ENCODE assay signal across 19 mouse cellular contexts in the genomic region with DNA sequence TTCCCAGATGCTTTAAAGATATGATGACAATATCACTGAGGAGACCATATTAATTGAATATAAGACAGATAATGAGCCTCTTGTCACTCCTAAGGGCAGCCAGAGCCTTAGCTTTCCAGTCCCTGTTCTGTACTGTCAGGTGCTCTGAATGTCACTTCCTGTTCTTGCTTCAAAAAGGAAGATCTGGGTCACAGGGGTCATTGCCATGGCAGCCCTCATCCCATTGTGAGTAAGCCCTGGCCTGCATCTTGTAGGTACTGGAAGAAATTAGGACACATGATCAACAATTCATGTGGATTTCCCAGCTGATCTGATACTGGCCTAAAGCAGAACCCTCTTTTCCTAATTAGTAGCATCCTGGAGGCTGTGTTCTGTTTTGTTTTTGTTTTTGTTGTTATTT.
A peak's percentile ranks its signal among the peaks of the same experiment; 100 is the strongest.
DNase-seq lines count a peak whose midpoint lies in the region; TF ChIP-seq lines count a peak whose summit lies in the region.
"Had no signal": no experiment of that assay in that cellular context is flagged by ENCODE, and none has a peak within 500 bp of the region (broad histone marks: within the 10 kb centered on the region; RNA-seq: fewer than 3 reads in every experiment).

No protein-coding gene starts in this region.

- H3K27me3 ChIP-seq in kidney, adult 2 months (replicated peaks; ENCODE audit: control insufficient read depth, insufficient read depth, low read length): no peaks in the 10 kb centered on the region
- H3K27me3 ChIP-seq: forebrain, embryonic 15.5 days; hindbrain, embryonic 12.5 days; limb, embryonic 15.5 days; liver, embryonic 15.5 days; lung, embryonic 15.5 days had no signal

- H3K27ac ChIP-seq in kidney, adult 2 months (ENCODE audit: insufficient read depth, low read depth, low read length): no peak overlapping the region
- H3K27ac ChIP-seq: embryonic facial prominence, embryonic 10.5 days; forebrain, embryonic 15.5 days; hindbrain, embryonic 12.5 days; limb, embryonic 15.5 days; liver, embryonic 15.5 days; lung, embryonic 15.5 days had no signal

- DNase-seq in cerebellum, postnatal 14 days: peak; percentile 28 to 32
- no peak for DNase-seq in cerebellum, adult 11 months
- peak; percentile 3 for DNase-seq in kidney, postnatal 36 days
- DNase-seq in kidney, adult 2 months: no peak
- peak; percentile 16 for DNase-seq in brain, embryonic 14.5 days (ENCODE audit: low read depth)
- peak; percentile 5 for DNase-seq in mesoderm, embryonic 11.5 days (ENCODE audit: low read depth, low spot score)
- DNase-seq in testis, postnatal 10 days (ENCODE audit: low spot score): no peak
- no peak for DNase-seq in layer of hippocampus, postnatal 10 days (ENCODE audit: low spot score in 2 of 2)
- DNase-seq: adrenal gland, postnatal 10 days; kidney, adult 18-20 months; left cerebral cortex, postnatal 4 days; lung, postnatal 36 days; thymus, postnatal 25 days had no signal

- H3K4me3 ChIP-seq in kidney, adult 2 months (ENCODE audit: insufficient read depth, low read depth, low read length): no peak overlapping the region
- H3K4me3 ChIP-seq: embryonic facial prominence, embryonic 10.5 days; forebrain, embryonic 15.5 days; hindbrain, embryonic 12.5 days; limb, embryonic 15.5 days; liver, embryonic 15.5 days; lung, embryonic 15.5 days had no signal

- no peak for TF ChIP-seq CTCF in kidney, adult 2 months (conservative IDR thresholded peaks at IDR 0.05; ENCODE audit: insufficient read depth, insufficient read length, low read depth, low read length)
- TF ChIP-seq CTCF in brain, embryonic 14.5 days (IDR thresholded peaks at IDR 0.05; ENCODE audit: borderline replicate concordance, extremely low read depth, insufficient read depth, insufficient read length): no peak

- H3K36me3 ChIP-seq in kidney, adult 2 months (ENCODE audit: control insufficient read depth, insufficient read depth, low read length): no peaks in the 10 kb centered on the region
- H3K36me3 ChIP-seq: embryonic facial prominence, embryonic 10.5 days; forebrain, embryonic 15.5 days; hindbrain, embryonic 12.5 days; limb, embryonic 15.5 days; liver, embryonic 15.5 days; lung, embryonic 15.5 days had no signal

- TF ChIP-seq POLR2A in kidney, adult 2 months (IDR thresholded peaks at IDR 0.05; ENCODE audit: low read depth, low read length): no peak
- TF ChIP-seq POLR2A in brain, embryonic 14.5 days (IDR thresholded peaks at IDR 0.05; ENCODE audit: borderline replicate concordance, extremely low read depth, insufficient read depth, insufficient read length, poor library complexity, severe bottlenecking): no peak

- H3K4me1 ChIP-seq in kidney, adult 2 months (ENCODE audit: control insufficient read depth, insufficient read depth, low read length): no peaks in the 10 kb centered on the region
- H3K4me1 ChIP-seq: embryonic facial prominence, embryonic 10.5 days; forebrain, embryonic 15.5 days; hindbrain, embryonic 12.5 days; limb, embryonic 15.5 days; liver, embryonic 15.5 days; lung, embryonic 15.5 days had no signal

Comparison
In these comparisons a context has a peak if more than half of its experiments do, and no peak if none do; other contexts are left out.
1. DNase-seq: peak in cerebellum, postnatal 14 days (2 of 2), kidney, postnatal 36 days (2 of 2), brain, embryonic 14.5 days (single experiment) and mesoderm, embryonic 11.5 days (single experiment); none in cerebellum, adult 11 months (single experiment), kidney, adult 2 months (single experiment), testis, postnatal 10 days (single experiment) and layer of hippocampus, postnatal 10 days (0 of 2).